Mouse (Mus musculus): ENCODE results near the gene Klhl31. TPM values are rescaled to one million over a fixed set of nuclear protein-coding genes. Genes with fewer than 3 reads are reported as not detected.

The Klhl31 gene
- polyA plus RNA-seq, 1 experiment from 2014 or later, result not detected

GRCm38 (mm10) chr9:77602302-77603266, 33.7 kb upstream of the Klhl31 start:
- H3K9me3 ChIP-seq (ENCODE audit: control insufficient read depth, low read length), result no peaks in the 10 kb centered on the region
- no peaks in the 10 kb centered on the region for H3K36me3 ChIP-seq (ENCODE audit: control insufficient read depth, insufficient read depth, low read length)
- no peak for ATAC-seq (ENCODE audit: low FRiP score, low TSS enrichment)
- no peak overlapping the region for H3K27ac ChIP-seq (replicated peaks; ENCODE audit: low read depth, low read length)
- no peak overlapping the region for H3K9ac ChIP-seq (replicated peaks; ENCODE audit: low read length)
- no peak overlapping the region for H3K4me2 ChIP-seq (ENCODE audit: low read length)
- H3K4me3 ChIP-seq (replicated peaks; ENCODE audit: low read depth, low read length), result no peak overlapping the region
- no peak for DNase-seq
- no peaks in the 10 kb centered on the region for H3K4me1 ChIP-seq (ENCODE audit: control insufficient read depth, insufficient read depth, low read length)
- H3K27me3 ChIP-seq (ENCODE audit: control insufficient read depth, insufficient read depth, low read length), result no peaks in the 10 kb centered on the region
- 81% methylated on average over 10 of the region's 10 CpGs for WGBS

- no peak overlapping the region for H3K4me2 ChIP-seq (ENCODE audit: low read length)
- 90% methylated on average over 1 of the region's 1 CpGs for WGBS
These were observed 32.3 kb upstream of the Klhl31 start for GRCm38 (mm10) chr9:77603965-77604509.

DNA sequence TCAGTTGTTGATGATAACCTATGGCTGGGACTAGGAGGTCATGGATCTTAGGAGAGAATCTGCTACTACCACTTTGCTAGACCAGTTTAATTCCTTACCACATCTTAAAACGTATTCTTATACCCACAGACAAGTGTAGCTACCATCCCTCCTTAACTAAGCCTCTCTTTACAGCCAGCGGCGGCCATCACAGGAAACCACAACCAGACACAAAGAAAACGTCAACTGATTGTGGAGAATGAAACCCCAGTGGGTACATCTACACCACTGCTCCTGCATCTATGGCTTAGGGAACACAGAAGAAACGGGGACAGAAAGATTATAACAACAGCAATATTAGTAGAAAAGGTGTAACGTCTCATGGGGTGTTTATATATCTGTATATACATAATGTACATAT, 29.0 kb upstream of the Klhl31 start:
- ATAC-seq (ENCODE audit: low FRiP score, low TSS enrichment) (no peak), DNase-seq (no peak)
- Histone ChIP-seq H3K4me1 (ENCODE audit: control insufficient read depth, insufficient read depth, low read length) (no peaks in the 10 kb centered on the region), H3K4me2 (ENCODE audit: low read length) (no peak overlapping the region), H3K4me3 (replicated peaks; ENCODE audit: low read depth, low read length) (no peak overlapping the region), H3K27me3 (ENCODE audit: control insufficient read depth, insufficient read depth, low read length) (no peaks in the 10 kb centered on the region), H3K36me3 (ENCODE audit: control insufficient read depth, insufficient read depth, low read length) (no peaks in the 10 kb centered on the region), H3K9me3 (ENCODE audit: control insufficient read depth, low read length) (no peaks in the 10 kb centered on the region), H3K9ac (replicated peaks; ENCODE audit: low read length) (no peak overlapping the region), H3K27ac (replicated peaks; ENCODE audit: low read depth, low read length) (no peak overlapping the region)
- 83% methylated on average over 6 of the region's 6 CpGs for WGBS

More at GRCm38 (mm10) chr9:77603965-77604509, 32.3 kb upstream of the Klhl31 start:
- DNase-seq, result no peak
- H3K9me3 ChIP-seq (ENCODE audit: control insufficient read depth, low read length), result no peaks in the 10 kb centered on the region
- H3K4me3 ChIP-seq (replicated peaks; ENCODE audit: low read depth, low read length), result no peak overlapping the region
- H3K27me3 ChIP-seq (ENCODE audit: control insufficient read depth, insufficient read depth, low read length), result no peaks in the 10 kb centered on the region
- no peak overlapping the region for H3K27ac ChIP-seq (replicated peaks; ENCODE audit: low read depth, low read length)
- H3K9ac ChIP-seq (replicated peaks; ENCODE audit: low read length), result no peak overlapping the region
- H3K36me3 ChIP-seq (ENCODE audit: control insufficient read depth, insufficient read depth, low read length), result no peaks in the 10 kb centered on the region
- H3K4me1 ChIP-seq (ENCODE audit: control insufficient read depth, insufficient read depth, low read length), result no peaks in the 10 kb centered on the region
- ATAC-seq (ENCODE audit: low FRiP score, low TSS enrichment), result no peak

DNA sequence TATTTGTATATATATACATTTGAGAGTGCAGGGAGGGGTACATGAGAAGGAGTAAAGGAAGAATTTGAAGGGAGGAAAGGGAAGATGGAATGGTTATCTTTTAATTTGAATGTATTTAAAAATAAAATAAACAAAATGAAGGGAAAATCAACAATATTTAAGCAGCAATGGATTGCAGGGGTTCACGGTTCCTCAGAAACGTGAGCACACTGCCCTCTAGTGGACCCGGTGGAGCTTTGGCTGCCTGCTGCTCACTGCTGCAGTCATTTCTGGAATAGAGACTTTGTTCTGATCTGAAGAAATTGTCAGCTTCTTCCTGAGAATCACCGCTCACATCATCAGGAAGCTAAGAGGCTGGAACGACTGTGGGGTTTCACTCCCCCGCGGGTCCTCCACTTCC, 28.5 kb upstream of the Klhl31 start:
- Histone ChIP-seq H3K4me2 (ENCODE audit: low read length) (no peak overlapping the region), H3K36me3 (ENCODE audit: control insufficient read depth, insufficient read depth, low read length) (no peaks in the 10 kb centered on the region), H3K9ac (replicated peaks; ENCODE audit: low read length) (no peak overlapping the region), H3K4me1 (ENCODE audit: control insufficient read depth, insufficient read depth, low read length) (no peaks in the 10 kb centered on the region), H3K27ac (replicated peaks; ENCODE audit: low read depth, low read length) (no peak overlapping the region), H3K4me3 (replicated peaks; ENCODE audit: low read depth, low read length) (no peak overlapping the region), H3K27me3 (ENCODE audit: control insufficient read depth, insufficient read depth, low read length) (no peaks in the 10 kb centered on the region), H3K9me3 (ENCODE audit: control insufficient read depth, low read length) (no peaks in the 10 kb centered on the region)
- DNase-seq (peak; percentile 79), ATAC-seq (ENCODE audit: low FRiP score, low TSS enrichment) (no peak)
- 32% methylated on average over 5 of the region's 7 CpGs for WGBS

DNA sequence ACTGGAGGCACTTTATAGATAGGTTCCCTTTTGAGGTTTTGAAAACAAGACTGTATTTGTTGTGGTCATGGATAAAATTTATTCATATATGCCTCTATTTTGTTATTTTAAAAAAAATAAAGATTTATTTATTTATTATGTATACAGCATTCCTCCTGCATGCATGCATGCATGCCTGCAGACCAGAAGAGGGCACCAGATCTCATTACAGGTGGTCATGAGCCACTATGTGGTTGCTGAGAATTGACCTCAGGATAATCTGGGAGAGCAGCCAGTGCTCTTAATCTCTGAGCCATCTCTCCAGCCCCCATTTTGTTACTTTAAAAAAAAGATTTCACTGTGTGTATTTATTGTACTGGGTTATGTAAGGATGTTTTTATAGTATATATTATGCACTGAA, 25.5 kb upstream of the Klhl31 start:
- Histone ChIP-seq H3K9me3 (ENCODE audit: control insufficient read depth, low read length) (no peaks in the 10 kb centered on the region), H3K4me1 (ENCODE audit: control insufficient read depth, insufficient read depth, low read length) (no peaks in the 10 kb centered on the region), H3K27me3 (ENCODE audit: control insufficient read depth, insufficient read depth, low read length) (no peaks in the 10 kb centered on the region), H3K4me2 (ENCODE audit: low read length) (no peak overlapping the region), H3K9ac (replicated peaks; ENCODE audit: low read length) (no peak overlapping the region), H3K36me3 (ENCODE audit: control insufficient read depth, insufficient read depth, low read length) (no peaks in the 10 kb centered on the region), H3K27ac (replicated peaks; ENCODE audit: low read depth, low read length) (no peak overlapping the region), H3K4me3 (replicated peaks; ENCODE audit: low read depth, low read length) (no peak overlapping the region)
- ATAC-seq (ENCODE audit: low FRiP score, low TSS enrichment) (no peak), DNase-seq (peak; percentile 57)

- Histone ChIP-seq H3K4me2 (ENCODE audit: low read length) (no peak overlapping the region), H3K9me3 (ENCODE audit: control insufficient read depth, low read length) (no peaks in the 10 kb centered on the region), H3K27me3 (ENCODE audit: control insufficient read depth, insufficient read depth, low read length) (no peaks in the 10 kb centered on the region), H3K4me3 (replicated peaks; ENCODE audit: low read depth, low read length) (no peak overlapping the region), H3K4me1 (ENCODE audit: control insufficient read depth, insufficient read depth, low read length) (no peaks in the 10 kb centered on the region), H3K9ac (replicated peaks; ENCODE audit: low read length) (no peak overlapping the region), H3K27ac (replicated peaks; ENCODE audit: low read depth, low read length) (no peak overlapping the region), H3K36me3 (ENCODE audit: control insufficient read depth, insufficient read depth, low read length) (no peaks in the 10 kb centered on the region)
- DNase-seq, result no peak
- WGBS, result 82% methylated on average over 4 of the region's 4 CpGs
- ATAC-seq (ENCODE audit: low FRiP score, low TSS enrichment), result no peak
These were observed 24.0 kb upstream of the Klhl31 start for GRCm38 (mm10) chr9:77612349-77612748.

- no peak for ATAC-seq (ENCODE audit: low FRiP score, low TSS enrichment)
These were observed 20.4 kb upstream of the Klhl31 start for GRCm38 (mm10) chr9:77615868-77616267.

DNA sequence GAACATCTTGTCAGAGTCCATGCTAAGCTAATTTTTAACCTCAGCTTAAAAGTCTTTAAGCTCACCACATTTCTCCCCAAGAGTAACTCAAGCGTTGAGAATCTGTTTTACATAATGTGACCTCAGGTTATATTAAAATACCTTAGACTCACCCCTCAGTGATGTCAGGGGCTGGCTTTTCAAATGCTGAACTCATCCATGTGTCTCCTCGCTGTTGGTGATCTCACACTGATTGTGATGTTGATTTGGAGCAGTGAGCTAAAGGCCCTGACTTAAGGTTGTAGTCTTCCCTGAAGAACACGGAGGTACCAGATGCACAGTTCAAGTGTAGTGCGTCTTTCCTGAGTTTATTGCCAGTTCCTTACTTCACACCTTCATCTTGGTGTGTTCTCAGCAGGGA, 19.5 kb upstream of the Klhl31 start:
- Histone ChIP-seq H3K27ac (replicated peaks; ENCODE audit: low read depth, low read length) (no peak overlapping the region), H3K9me3 (ENCODE audit: control insufficient read depth, low read length) (no peaks in the 10 kb centered on the region), H3K9ac (replicated peaks; ENCODE audit: low read length) (no peak overlapping the region), H3K4me2 (ENCODE audit: low read length) (no peak overlapping the region), H3K4me1 (ENCODE audit: control insufficient read depth, insufficient read depth, low read length) (no peaks in the 10 kb centered on the region), H3K27me3 (ENCODE audit: control insufficient read depth, insufficient read depth, low read length) (no peaks in the 10 kb centered on the region), H3K4me3 (replicated peaks; ENCODE audit: low read depth, low read length) (no peak overlapping the region), H3K36me3 (ENCODE audit: control insufficient read depth, insufficient read depth, low read length) (no peaks in the 10 kb centered on the region)
- ATAC-seq (ENCODE audit: low FRiP score, low TSS enrichment) (no peak), DNase-seq (no peak)
- 51% methylated on average over 4 of the region's 4 CpGs for WGBS

More at GRCm38 (mm10) chr9:77615868-77616267, 20.4 kb upstream of the Klhl31 start:
- Histone ChIP-seq H3K27me3 (ENCODE audit: control insufficient read depth, insufficient read depth, low read length) (no peaks in the 10 kb centered on the region), H3K4me1 (ENCODE audit: control insufficient read depth, insufficient read depth, low read length) (no peaks in the 10 kb centered on the region), H3K4me3 (replicated peaks; ENCODE audit: low read depth, low read length) (no peak overlapping the region), H3K4me2 (ENCODE audit: low read length) (no peak overlapping the region), H3K9me3 (ENCODE audit: control insufficient read depth, low read length) (no peaks in the 10 kb centered on the region), H3K36me3 (ENCODE audit: control insufficient read depth, insufficient read depth, low read length) (no peaks in the 10 kb centered on the region), H3K9ac (replicated peaks; ENCODE audit: low read length) (no peak overlapping the region), H3K27ac (replicated peaks; ENCODE audit: low read depth, low read length) (no peak overlapping the region)
- 62% methylated on average over 4 of the region's 4 CpGs for WGBS
- no peak for DNase-seq

GRCm38 (mm10) chr9:77617751-77618150, 18.5 kb upstream of the Klhl31 start:
- H3K4me2 ChIP-seq (ENCODE audit: low read length), result no peak overlapping the region
- no peaks in the 10 kb centered on the region for H3K4me1 ChIP-seq (ENCODE audit: control insufficient read depth, insufficient read depth, low read length)
- H3K27ac ChIP-seq (replicated peaks; ENCODE audit: low read depth, low read length), result no peak overlapping the region
- no peak overlapping the region for H3K4me3 ChIP-seq (replicated peaks; ENCODE audit: low read depth, low read length)
- H3K9me3 ChIP-seq (ENCODE audit: control insufficient read depth, low read length), result no peaks in the 10 kb centered on the region
- H3K9ac ChIP-seq (replicated peaks; ENCODE audit: low read length), result no peak overlapping the region
- no peak for DNase-seq
- 82% methylated on average over 6 of the region's 6 CpGs for WGBS
- H3K36me3 ChIP-seq (ENCODE audit: control insufficient read depth, insufficient read depth, low read length), result no peaks in the 10 kb centered on the region
- no peaks in the 10 kb centered on the region for H3K27me3 ChIP-seq (ENCODE audit: control insufficient read depth, insufficient read depth, low read length)
- ATAC-seq (ENCODE audit: low FRiP score, low TSS enrichment), result no peak
